ENCODE assay signal across 15 mouse cellular contexts in the genomic region with DNA sequence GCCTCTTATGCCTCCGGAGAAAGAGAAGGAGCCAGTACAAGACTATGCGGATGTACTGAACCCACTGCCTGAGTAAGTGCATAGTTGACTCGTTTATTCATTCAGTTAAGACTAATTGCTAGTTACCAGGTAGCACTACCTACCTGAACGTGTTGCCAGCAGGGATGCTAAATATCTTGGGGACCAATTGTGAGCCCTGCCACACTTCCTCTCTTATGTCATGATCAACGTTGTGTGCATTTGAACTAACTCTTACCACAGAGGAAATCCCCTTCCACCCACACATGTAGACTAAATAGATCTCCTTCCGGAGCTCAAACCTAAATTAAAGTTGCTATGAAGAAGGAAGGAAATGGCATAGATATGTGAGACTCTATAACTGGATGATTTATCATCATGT. TPM values are rescaled to one million over a fixed set of nuclear protein-coding genes. Genes with fewer than 3 reads are reported as not detected.
DNase-seq lines count a peak whose midpoint lies in the region; ATAC-seq lines count a peak whose summit lies in the region.
"Had no signal": no experiment of that assay in that cellular context is flagged by ENCODE, and none has a peak within 500 bp of the region (broad histone marks: within the 10 kb centered on the region; RNA-seq: fewer than 3 reads in every experiment).

No protein-coding gene starts in this region.

- peak; percentile 92 to 93 for ATAC-seq in hematopoietic stem cell, adult 5-6 weeks (replicated peaks in 1 of 2; ENCODE audit: insufficient read depth in 1 of 2, low FRiP score in 2 of 2, low TSS enrichment in 1 of 2, low read depth in 1 of 2, poor library complexity in 2 of 2, severe bottlenecking in 2 of 2)
- ATAC-seq in cerebellum, adult (ENCODE audit: insufficient number of reproducible peaks, low FRiP score, low TSS enrichment) = no peak
- ATAC-seq: liver, postnatal 0 days had no signal

- intact Hi-C loops in left cerebral cortex, postnatal 14 days (cut with DNase I) = no loop called here

- DNase-seq in A20 (ENCODE audit: low read depth, low spot score) = peak; percentile 66
- DNase-seq in CD4-positive, CD25-positive, alpha-beta regulatory T cell, adult 2 months (ENCODE audit: low read depth, low spot score) = peak; percentile 91
- peak; percentile 69 to 77 for DNase-seq in natural killer cell, adult 2 months (ENCODE audit: low spot score in 2 of 2)
- no peak for DNase-seq in cerebellum, adult 11-12 months
- no peak for DNase-seq in left cerebral cortex, postnatal 14 days (ENCODE audit: low spot score in 2 of 2)
- DNase-seq in c-Kit-positive CD71-positive TER-119-positive erythroid progenitor cells, embryonic 14.5 days (ENCODE audit: low spot score) = no peak
- DNase-seq: cerebellum, adult 2 months; embryo, embryonic 11 days; gastrocnemius, postnatal 25 days; kidney, adult 18-20 months; liver, postnatal 0 days; right cerebral cortex, postnatal 4 days had no signal

RNA-seq across cellular contexts. Expression of a gene that starts 15.2 kb away (rescaled TPM):
- total RNA-seq in hematopoietic stem cell, adult 5-6 weeks (2017) = 80.4 and 98.5 TPM in 2 replicates
- total RNA-seq in left cerebral cortex, postnatal 14 days (2021) = not detected
- total RNA-seq: left cerebral cortex, adult 8-10 months had no signal

RNA-seq across cellular contexts. Expression of a gene that starts 21.4 kb away (rescaled TPM):
- 56.3 and 58.3 TPM in 2 replicates for total RNA-seq in hematopoietic stem cell, adult 5-6 weeks (2017)
- total RNA-seq in left cerebral cortex, postnatal 14 days (2021) = 10 to 100 TPM; 23.1 to 24.2 TPM

Comparison
In these comparisons a context has a peak if more than half of its experiments do, and no peak if none do; other contexts are left out.
1. DNase-seq: peak in A20 (single experiment), CD4-positive, CD25-positive, alpha-beta regulatory T cell, adult 2 months (single experiment) and natural killer cell, adult 2 months (2 of 2); none in cerebellum, adult 11-12 months (single experiment), left cerebral cortex, postnatal 14 days (0 of 2) and c-Kit-positive CD71-positive TER-119-positive erythroid progenitor cells, embryonic 14.5 days (single experiment).
2. RNA of a gene that starts 15.2 kb away (total RNA-seq): 80.4 to 98.5 TPM in hematopoietic stem cell, adult 5-6 weeks; not detected in left cerebral cortex, postnatal 14 days; every median in the first group is over 10 times any median in the second.